Mouse (Mus musculus) stomach, embryonic 16.5 days (tissue): ENCODE measurements around the gene Pip5kl1. TPM values are rescaled to one million over a fixed set of nuclear protein-coding genes. Genes with fewer than 3 reads are reported as not detected.

Experiments used
- ATAC-seq: fragments of 200-750 bp; cut with Nextera tagmentation; 2 replicates; pipeline ENCODE4 v1.8.0; 2017; ENCODE audit warnings: moderate number of reproducible peaks, moderate TSS enrichment; ENCODE audit not compliant: insufficient read depth, low FRiP score
- H3K27ac ChIP-seq: fragments of 300-500 bp; sonication (generic); 2 replicates; pipeline ENCODE4 v1.5.1; 2014; ENCODE audit warnings: low read length
- H3K27me3 ChIP-seq: fragments of 300-500 bp; sonication (generic); 2 replicates; pipeline ENCODE4 v1.6.1; 2014; ENCODE audit warnings: low read length, control low read depth, mixed read lengths; ENCODE audit not compliant: control insufficient read depth, insufficient read depth
- H3K36me3 ChIP-seq: fragments of 300-500 bp; sonication (generic); 2 replicates; pipeline ENCODE4 v1.6.1; 2014; ENCODE audit warnings: low read length; ENCODE audit not compliant: control insufficient read depth, insufficient read depth
- H3K4me1 ChIP-seq: fragments of 300-500 bp; sonication (generic); 2 replicates; pipeline ENCODE4 v1.6.1; 2014; ENCODE audit warnings: low read length, control low read depth, mixed read lengths; ENCODE audit not compliant: control insufficient read depth, insufficient read depth
- H3K4me2 ChIP-seq: fragments of 300-500 bp; sonication (generic); 2 replicates; pipeline ENCODE4 v1.6.1; 2014; ENCODE audit warnings: low read depth, low read length, mixed read lengths
- H3K4me3 ChIP-seq: fragments of 300-500 bp; sonication (generic); replicated peaks from 2 replicates; pipeline ENCODE4 v1.5.1; 2014; ENCODE audit warnings: mild to moderate bottlenecking, low read length
- H3K9ac ChIP-seq: fragments of 300-500 bp; sonication (generic); 2 replicates; pipeline ENCODE4 v1.6.1; 2014; ENCODE audit warnings: low read length
- H3K9me3 ChIP-seq: fragments of 300-500 bp; sonication (generic); replicated peaks from 2 replicates; pipeline ENCODE4 v1.6.1; 2016; ENCODE audit warnings: low read length, control low read depth; ENCODE audit not compliant: control insufficient read depth
- WGBS: fragments of 180-500 bp; shearing (Covaris S2); extraction: QIAGEN DNeasy Blood & Tissue Kit; methylation state at CpG from one replicate; pipeline ENCODE4 v1.1.7; 2014; 5-methylcytosine and 5-hydroxymethylcytosine counted together
- polyA plus RNA-seq: library from polyadenylated mRNA; unstranded; fragments of >200 nt; fragmentation: Nextera tagmentation; extraction: Ambion mirVana; gene quantifications from 2 replicates; pipeline ENCODE4 v1.2.1, GENCODE M21; 2015

The Pip5kl1 gene
- polyA plus RNA-seq = 0.56 and 0.67 TPM in 2 replicates

GRCm38 (mm10) chr2:32574497-32574896 lies at the start of gene Pip5kl1:
TSS of gene Pip5kl1 (plus strand) at chr2:32574797.
- Histone ChIP-seq H3K4me2 (peak within 1 kb of the TSS; percentile 74), H3K27ac (no peak within 1 kb of the TSS), H3K9ac (peak within 1 kb of the TSS; percentile 56), H3K4me1 (peaks cover 14% of the 10 kb centered on the region), H3K9me3 (no peaks in the 10 kb centered on the region), H3K36me3 (no peaks in the 10 kb centered on the region), H3K27me3 (peaks cover 12% of the 10 kb centered on the region), H3K4me3 (peak within 1 kb of the TSS; percentile 42)
- whole genome bisulfite sequencing = 70% methylated on average over 6 of the region's 6 CpGs
- no peak for ATAC-seq

- H3K9ac ChIP-seq = no peak overlapping the region
- H3K27ac ChIP-seq = no peak overlapping the region
- H3K4me3 ChIP-seq = no peak overlapping the region
- no peaks in the 10 kb centered on the region for H3K36me3 ChIP-seq
- no peaks in the 10 kb centered on the region for H3K9me3 ChIP-seq
- 87% methylated on average over 12 of the region's 12 CpGs for WGBS
- no peak for ATAC-seq
- no peaks in the 10 kb centered on the region; the same call in 1 of the 2 replicates for H3K4me1 ChIP-seq
- H3K4me2 ChIP-seq = no peak overlapping the region
- no peaks in the 10 kb centered on the region for H3K27me3 ChIP-seq
These were observed 48.8 kb upstream of the Pip5kl1 start for GRCm38 (mm10) chr2:32525816-32526215.

- Histone ChIP-seq H3K36me3 (no peaks in the 10 kb centered on the region), H3K27ac (no peak overlapping the region), H3K4me2 (no peak overlapping the region), H3K27me3 (no peaks in the 10 kb centered on the region), H3K4me3 (no peak overlapping the region), H3K9ac (no peak overlapping the region), H3K9me3 (no peaks in the 10 kb centered on the region), H3K4me1 (no peaks in the 10 kb centered on the region; the same call in 1 of the 2 replicates)
- ATAC-seq = no peak
- WGBS = 79% methylated on average over 14 of the region's 14 CpGs
These were observed 47.1 kb upstream of the Pip5kl1 start for GRCm38 (mm10) chr2:32527468-32527966.

GRCm38 (mm10) chr2:32528326-32528725 lies 46.3 kb upstream of the Pip5kl1 start:
- no peaks in the 10 kb centered on the region for H3K36me3 ChIP-seq
- H3K4me1 ChIP-seq = no peaks in the 10 kb centered on the region; the same call in 1 of the 2 replicates
- H3K4me2 ChIP-seq = no peak overlapping the region
- no peaks in the 10 kb centered on the region for H3K9me3 ChIP-seq
- no peak overlapping the region for H3K27ac ChIP-seq
- no peak overlapping the region for H3K9ac ChIP-seq
- WGBS = 68% methylated on average over 1 of the region's 1 CpGs
- no peak for ATAC-seq
- no peak overlapping the region for H3K4me3 ChIP-seq
- no peaks in the 10 kb centered on the region for H3K27me3 ChIP-seq

- Histone ChIP-seq H3K4me1 (peaks cover 6% of the 10 kb centered on the region), H3K27ac (no peak overlapping the region), H3K27me3 (no peaks in the 10 kb centered on the region), H3K36me3 (no peaks in the 10 kb centered on the region), H3K4me3 (no peak overlapping the region), H3K4me2 (no peak overlapping the region), H3K9me3 (no peaks in the 10 kb centered on the region), H3K9ac (no peak overlapping the region)
- 80% methylated on average over 2 of the region's 2 CpGs for WGBS
- no peak for ATAC-seq
These were observed 44.1 kb upstream of the Pip5kl1 start for GRCm38 (mm10) chr2:32530479-32530878.

- Histone ChIP-seq H3K4me2 (no peak overlapping the region), H3K36me3 (no peaks in the 10 kb centered on the region), H3K9ac (no peak overlapping the region), H3K27ac (no peak overlapping the region), H3K4me3 (no peak overlapping the region), H3K27me3 (no peaks in the 10 kb centered on the region), H3K9me3 (no peaks in the 10 kb centered on the region), H3K4me1 (peaks cover 26% of the 10 kb centered on the region)
- ATAC-seq = no peak
- WGBS = 93% methylated on average over 2 of the region's 2 CpGs
These were observed 41.4 kb upstream of the Pip5kl1 start for GRCm38 (mm10) chr2:32533163-32533562.

GRCm38 (mm10) chr2:32534061-32534732 lies 40.4 kb upstream of the Pip5kl1 start:
- 9% methylated on average over 13 of the region's 13 CpGs for WGBS
- H3K27me3 ChIP-seq = no peaks in the 10 kb centered on the region
- no peak; the same call in 1 of the 2 replicates for ATAC-seq
- no peaks in the 10 kb centered on the region for H3K9me3 ChIP-seq
- H3K27ac ChIP-seq = peak overlapping the region; percentile 97
- peaks cover 37% of the 10 kb centered on the region for H3K4me1 ChIP-seq
- H3K4me3 ChIP-seq = peak overlapping the region; percentile 75
- peak overlapping the region; percentile 89 for H3K4me2 ChIP-seq
- peak overlapping the region; percentile 78 for H3K9ac ChIP-seq
- H3K36me3 ChIP-seq = no peaks in the 10 kb centered on the region

- Histone ChIP-seq H3K9ac (peak within 1 kb of the TSS; percentile 91), H3K9me3 (no peaks in the 10 kb centered on the region), H3K27ac (peak within 1 kb of the TSS; percentile 97), H3K36me3 (no peaks in the 10 kb centered on the region), H3K4me3 (peak within 1 kb of the TSS; percentile 75), H3K4me2 (peak within 1 kb of the TSS; percentile 89), H3K4me1 (peaks cover 44% of the 10 kb centered on the region), H3K27me3 (no peaks in the 10 kb centered on the region)
- peak; percentile 95 for ATAC-seq
- WGBS = under 1% methylated on average over 67 of the region's 67 CpGs
These were observed 39.7 kb upstream of the Pip5kl1 start, which contains the start of gene Fam102a for GRCm38 (mm10) chr2:32534733-32535471. TSS of gene Fam102a (plus strand) at chr2:32535332.

GRCm38 (mm10) chr2:32535501-32535991 lies 39.1 kb upstream of the Pip5kl1 start:
- H3K4me2 ChIP-seq = peak overlapping the region; percentile 89
- H3K36me3 ChIP-seq = no peaks in the 10 kb centered on the region
- H3K9ac ChIP-seq = peak overlapping the region; percentile 91
- no peaks in the 10 kb centered on the region for H3K9me3 ChIP-seq
- ATAC-seq = peak; percentile 79
- peak overlapping the region; percentile 97 for H3K27ac ChIP-seq
- WGBS = under 1% methylated on average over 54 of the region's 56 CpGs
- peak overlapping the region; percentile 75 for H3K4me3 ChIP-seq
- no peaks in the 10 kb centered on the region for H3K27me3 ChIP-seq
- H3K4me1 ChIP-seq = peaks cover 45% of the 10 kb centered on the region
